Mouse (Mus musculus) macrophage (primary cell): ENCODE results near the gene Arid4b. TPM values are rescaled to one million over a fixed set of nuclear protein-coding genes. Genes with fewer than 3 reads are reported as not detected.
"Not testable (repeated sequence)": the region's sequence is repeated elsewhere in the genome, so short reads cannot be mapped to it uniquely, and the experiment has no call there.

Source experiments
- H3K27ac ChIP-seq: fragments of 350-480 bp; formaldehyde crosslinking; 2 replicates; pipeline ENCODE4 v1.9.0; 2021
- H3K36me3 ChIP-seq: fragments of 350-480 bp; formaldehyde crosslinking; 2 replicates; pipeline ENCODE4 v1.9.0; 2021; ENCODE audit errors: inconsistent target
- H3K4me3 ChIP-seq: fragments of 350-480 bp; formaldehyde crosslinking; 2 replicates; pipeline ENCODE4 v1.9.0; 2021; ENCODE audit errors: inconsistent target
- H3K79me2 ChIP-seq: fragments of 350-480 bp; formaldehyde crosslinking; 2 replicates; pipeline ENCODE4 v1.9.0; 2021; ENCODE audit errors: inconsistent target
- WGBS: methylation state at CpG from one replicate; pipeline ENCODE4 v1.1.7; 2026; ENCODE audit warnings: inconsistent platforms; ENCODE audit not compliant: missing documents; 5-methylcytosine and 5-hydroxymethylcytosine counted together
- polyA plus RNA-seq: library from polyadenylated mRNA; stranded (reverse); fragments of 250-400 nt; gene quantifications from 3 replicates; pipeline ENCODE4 v1.2.4, GENCODE M21; 2018; ENCODE audit warnings: inconsistent platforms
- total RNA-seq, 78 experiments: library from RNA; depleted of rRNA; stranded (reverse); fragments of 250-400 nt; gene quantifications; 1 replicate in 9 of 78; 2 replicates in 24 of 78; 3 replicates in 43 of 78; 4 replicates in 2 of 78; pipeline ENCODE4 v1.2.4; 2018; ENCODE audit warnings: inconsistent platforms in 56 of 78

Gene Arid4b
- total RNA-seq (2018; cell fraction: chromatin; rRNA removed), result 100 to 1,000 TPM; 103 to 190 (median 160) TPM
- 10 to 100 TPM; 11.2 to 23.0 (median 17.7) TPM for total RNA-seq (2018; cell fraction: cytosol; rRNA removed)
- total RNA-seq (2018; cell fraction: nucleus; rRNA removed), result 100 to 1,000 TPM in 7 of 26 experiments, 10 to 100 TPM in 19; 47.5 to 112 (median 73.9) TPM
- polyA plus RNA-seq, result 10.8 to 17.8 TPM (median 15.1 TPM) in 3 replicates

DNA sequence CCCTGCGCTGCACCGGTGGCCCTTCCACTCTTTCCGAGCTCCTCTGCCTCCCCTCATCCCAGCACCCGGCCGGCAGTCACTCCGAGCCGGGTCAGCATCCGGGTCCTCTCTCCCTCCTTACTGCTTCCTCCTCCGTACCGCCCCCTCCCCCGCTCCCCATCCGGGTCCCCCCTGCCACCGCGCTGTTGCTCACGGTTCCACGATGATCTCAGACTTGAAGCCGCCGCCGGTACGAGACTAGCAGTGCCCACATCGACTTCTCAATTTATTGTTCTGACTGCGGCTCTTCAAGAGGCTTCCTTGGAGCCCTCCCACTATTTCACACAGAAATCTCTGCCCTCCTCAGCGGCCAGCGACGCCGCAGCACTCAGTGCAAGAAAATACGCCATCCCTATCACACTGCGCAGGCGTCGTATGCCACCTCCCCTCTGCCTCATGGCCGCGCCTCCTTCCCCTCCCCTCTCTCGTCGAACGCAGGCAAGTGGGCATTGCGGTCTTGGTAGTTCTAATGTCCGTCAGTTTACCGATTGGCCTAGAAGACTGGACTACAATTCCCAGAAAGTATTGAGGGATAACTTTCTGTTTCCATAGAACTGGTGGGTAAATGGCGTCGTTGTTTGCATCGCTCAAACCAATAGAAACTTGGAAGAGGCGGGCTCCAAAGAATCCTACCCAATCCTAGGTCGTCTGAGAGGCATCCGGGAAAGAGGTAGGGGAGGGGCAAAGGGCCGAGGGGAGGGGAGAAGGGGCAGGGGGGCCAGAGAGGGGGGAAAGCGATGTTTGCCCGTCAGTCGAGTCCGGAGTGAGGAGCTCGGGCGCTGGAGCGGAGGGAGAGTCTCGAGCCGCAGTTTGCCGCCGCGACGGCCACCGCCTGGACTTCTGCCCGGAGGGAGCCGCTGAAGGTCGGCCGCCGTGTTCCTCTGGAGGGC lies at the start of gene Arid4b, which contains the start of gene Ggps1:
Gene Arid4b (plus strand): TSS at position 220 of the 929 bp plus-strand sequence.
Gene Ggps1 (minus strand): TSS at position 476 of the 929 bp plus-strand sequence.
- Histone ChIP-seq H3K79me2 (peaks cover 79% of the 10 kb centered on the region), H3K36me3 (no peaks in the 10 kb centered on the region), H3K27ac (peak within 1 kb of the TSS; percentile 71), H3K4me3 (peak within 1 kb of the TSS; percentile 89)
- WGBS, result 1% methylated on average over 59 of the region's 64 CpGs

DNA sequence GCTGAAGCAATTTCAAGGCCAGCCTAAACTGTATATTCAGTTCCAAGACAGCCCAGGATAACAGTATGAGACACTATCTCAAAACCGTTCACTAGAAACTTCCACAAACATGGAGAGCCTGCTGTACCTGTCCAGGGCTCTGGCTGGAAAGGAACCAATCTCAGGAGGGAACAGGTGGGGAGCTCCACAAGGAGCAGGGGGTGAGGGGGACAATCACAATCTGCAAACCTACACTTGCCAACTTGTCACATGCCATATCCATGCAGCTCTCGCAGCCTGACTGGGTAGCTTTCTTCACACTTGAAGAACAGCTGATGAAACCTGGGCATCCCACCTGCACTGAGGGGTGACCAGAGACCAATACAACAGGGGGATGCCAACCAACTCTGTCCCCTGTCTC lies 49.0 kb upstream of the Arid4b start:
- 94% methylated on average over 2 of the region's 2 CpGs for WGBS
- Histone ChIP-seq H3K4me3 (no peak overlapping the region), H3K79me2 (no peaks in the 10 kb centered on the region), H3K36me3 (peaks cover 31% of the 10 kb centered on the region; the same call in 1 of the 2 replicates), H3K27ac (no peak overlapping the region)

- 95% methylated on average over 4 of the region's 4 CpGs for WGBS
- no peak overlapping the region for H3K27ac ChIP-seq
- H3K36me3 ChIP-seq, result peaks cover 28% of the 10 kb centered on the region; the same call in 1 of the 2 replicates
- H3K79me2 ChIP-seq, result no peaks in the 10 kb centered on the region
- H3K4me3 ChIP-seq, result no peak overlapping the region
Measured at GRCm38 (mm10) chr13:14014540-14014939, 48.5 kb upstream of the Arid4b start.

DNA sequence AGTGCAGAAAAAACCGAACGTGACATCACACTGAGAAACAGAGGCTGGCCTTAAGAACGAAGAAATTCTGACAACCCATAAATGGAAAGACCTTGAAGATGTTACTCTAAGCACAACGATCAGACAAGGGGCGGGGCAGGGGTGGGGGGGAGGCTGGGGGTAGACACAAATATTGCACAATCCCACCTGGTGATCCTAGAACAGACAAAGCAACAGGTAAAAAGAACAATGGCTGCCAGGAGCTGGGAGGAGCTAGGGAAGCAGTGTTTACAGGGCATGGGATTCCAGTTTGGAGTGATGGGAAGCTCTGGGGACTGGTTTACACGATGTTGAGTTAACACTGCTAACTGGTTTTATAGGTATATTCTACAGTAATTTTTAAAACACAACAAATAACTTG lies 47.4 kb upstream of the Arid4b start:
- no peak overlapping the region for H3K4me3 ChIP-seq
- H3K27ac ChIP-seq, result no peak overlapping the region
- WGBS, result 96% methylated on average over 5 of the region's 6 CpGs
- no peaks in the 10 kb centered on the region for H3K79me2 ChIP-seq
- H3K36me3 ChIP-seq, result peaks cover 20% of the 10 kb centered on the region; the same call in 1 of the 2 replicates

- Histone ChIP-seq H3K36me3 (peaks cover 18% of the 10 kb centered on the region; the same call in 1 of the 2 replicates), H3K4me3 (no peak overlapping the region), H3K79me2 (no peaks in the 10 kb centered on the region), H3K27ac (no peak overlapping the region)
Measured at GRCm38 (mm10) chr13:14018283-14018682, 44.7 kb upstream of the Arid4b start.

GRCm38 (mm10) chr13:14018852-14019251 lies 44.2 kb upstream of the Arid4b start:
- WGBS, result 80% methylated on average over 3 of the region's 3 CpGs
- Histone ChIP-seq H3K79me2 (no peaks in the 10 kb centered on the region), H3K27ac (no peak overlapping the region), H3K4me3 (no peak overlapping the region), H3K36me3 (peaks cover 13% of the 10 kb centered on the region; the same call in 1 of the 2 replicates)

- WGBS, result no CpG with 5 or more reads among the region's 12 CpGs
- peaks cover 13% of the 10 kb centered on the region; the same call in 1 of the 2 replicates for H3K36me3 ChIP-seq
- H3K79me2 ChIP-seq, H3K4me3 ChIP-seq, H3K27ac ChIP-seq: not testable (repeated sequence)
Measured at GRCm38 (mm10) chr13:14021417-14021816, 41.6 kb upstream of the Arid4b start.

DNA sequence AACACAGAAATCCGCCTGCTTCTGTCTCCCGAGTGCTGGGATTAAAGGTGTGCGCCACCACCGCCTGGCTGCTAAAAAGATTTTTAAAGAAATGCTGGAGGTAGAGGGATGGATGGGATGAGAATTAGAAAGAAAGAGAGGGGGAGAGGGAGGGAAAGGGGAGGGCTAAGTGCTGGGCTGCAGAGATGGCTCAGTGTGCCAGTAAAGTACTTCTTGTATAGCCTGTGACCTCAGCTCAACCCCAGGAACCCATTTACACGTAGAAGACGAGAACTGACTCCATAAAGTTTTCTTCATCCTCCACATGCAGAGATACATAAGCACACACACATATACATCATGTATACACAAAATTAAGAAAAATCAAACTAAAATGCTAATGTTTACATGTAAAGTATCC lies 37.5 kb upstream of the Arid4b start:
- no peak overlapping the region for H3K4me3 ChIP-seq
- H3K27ac ChIP-seq, result no peak overlapping the region
- 100% methylated on average over 5 of the region's 6 CpGs for WGBS
- peaks cover 8% of the 10 kb centered on the region; the same call in 1 of the 2 replicates for H3K79me2 ChIP-seq
- peaks cover 22% of the 10 kb centered on the region; the same call in 1 of the 2 replicates for H3K36me3 ChIP-seq

DNA sequence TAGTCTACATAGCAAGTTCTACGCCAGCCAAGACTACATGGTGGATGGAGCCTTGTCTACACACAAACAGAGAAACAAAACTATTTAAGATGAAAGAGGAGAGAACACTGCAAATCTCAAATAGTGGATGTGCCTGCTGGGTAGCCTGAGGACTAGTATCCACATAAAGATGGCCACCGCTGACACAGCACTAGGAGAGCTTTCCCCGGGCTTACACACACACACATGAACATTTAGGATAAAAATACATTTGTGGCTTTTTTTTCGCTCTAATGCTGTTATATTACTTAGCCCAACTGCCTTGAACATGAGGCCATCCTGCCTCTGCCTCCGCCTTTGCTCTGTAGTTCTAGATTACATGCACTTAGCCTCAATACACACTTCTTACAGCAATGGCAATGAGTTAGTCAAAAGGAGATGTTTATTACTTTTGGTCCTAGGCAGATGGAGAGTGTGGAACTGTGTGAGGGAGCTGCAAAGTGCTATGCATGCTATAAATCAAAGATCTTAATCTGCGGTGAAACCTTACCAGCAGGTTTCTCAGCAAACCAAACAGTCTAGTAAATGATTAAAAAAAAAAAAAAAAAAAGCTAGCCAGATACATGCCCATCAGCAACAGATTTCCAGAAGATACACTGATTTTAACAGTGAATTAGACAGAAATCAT lies 36.7 kb upstream of the Arid4b start:
- H3K79me2 ChIP-seq, result peaks cover 16% of the 10 kb centered on the region
- peaks cover 22% of the 10 kb centered on the region; the same call in 1 of the 2 replicates for H3K36me3 ChIP-seq
- 98% methylated on average over 6 of the region's 6 CpGs for WGBS
- H3K4me3 ChIP-seq, result no peak overlapping the region
- no peak overlapping the region for H3K27ac ChIP-seq

GRCm38 (mm10) chr13:14033309-14034072 lies 29.5 kb upstream of the Arid4b start:
- 79% methylated on average over 5 of the region's 5 CpGs for WGBS
- Histone ChIP-seq H3K4me3 (no peak overlapping the region), H3K27ac (no peak overlapping the region)

GRCm38 (mm10) chr13:14034073-14034348 lies 29.0 kb upstream of the Arid4b start:
- Histone ChIP-seq H3K36me3 (no peaks in the 10 kb centered on the region), H3K27ac (peak overlapping the region; percentile 41), H3K79me2 (peaks cover 93% of the 10 kb centered on the region), H3K4me3 (no peak overlapping the region)

More at GRCm38 (mm10) chr13:14033309-14034072, 29.5 kb upstream of the Arid4b start:
- Histone ChIP-seq H3K79me2 (peaks cover 88% of the 10 kb centered on the region), H3K36me3 (no peaks in the 10 kb centered on the region)

- H3K36me3 ChIP-seq, H3K27ac ChIP-seq, H3K4me3 ChIP-seq: not testable (repeated sequence)
- no CpG with 5 or more reads among the region's 3 CpGs for WGBS
- peaks cover 90% of the 10 kb centered on the region for H3K79me2 ChIP-seq
Measured at GRCm38 (mm10) chr13:14035352-14035751, 27.7 kb upstream of the Arid4b start.

GRCm38 (mm10) chr13:14035875-14036630 lies 27.0 kb upstream of the Arid4b start:
- Histone ChIP-seq H3K36me3 (no peaks in the 10 kb centered on the region), H3K79me2 (peaks cover 83% of the 10 kb centered on the region), H3K4me3 (no peak overlapping the region), H3K27ac (no peak overlapping the region)
- 73% methylated on average over 11 of the region's 11 CpGs for WGBS
